Mouse (Mus musculus) left cerebral cortex, adult 18-20 months (tissue): Measurements from ENCODE around the gene Trnp1. TPM values are rescaled to one million over a fixed set of nuclear protein-coding genes. Genes with fewer than 3 reads are reported as not detected.
A peak's percentile ranks its signal among the peaks of the same experiment; 100 is the strongest.

ENCODE experiments used
- DNase-seq, 2 experiments: peaks; one replicate each; pipeline ENCODE4 v3.0.0; 2021 to 2022; ENCODE audit warnings: low spot score in 2 of 2, mixed read lengths in 1 of 2
- total RNA-seq, 2 experiments: library from RNA; stranded (reverse); gene quantifications; 2 replicates each; pipeline ENCODE4 v1.2.3; 2021

Trnp1 gene
- total RNA-seq, 2 experiments from 2014 or later: 164 to 182 TPM

- DNase-seq: no peak
Observed at GRCm38 (mm10) chr4:133463184-133463583, 35.2 kb downstream of the Trnp1 start.

GRCm38 (mm10) chr4:133461362-133461761 is 37.0 kb downstream of the Trnp1 start:
- DNase-seq: no peak

- DNase-seq: no peak
Observed at GRCm38 (mm10) chr4:133460796-133461325, 37.5 kb downstream of the Trnp1 start.

GRCm38 (mm10) chr4:133460006-133460405 is 38.3 kb downstream of the Trnp1 start:
- no peak for DNase-seq

- DNase-seq: no peak
Observed at GRCm38 (mm10) chr4:133458044-133458443, 40.3 kb downstream of the Trnp1 start.

- no peak for DNase-seq
Observed at GRCm38 (mm10) chr4:133452433-133452832, 45.9 kb downstream of the Trnp1 start.

GRCm38 (mm10) chr4:133451536-133451935 is 46.8 kb downstream of the Trnp1 start:
- DNase-seq: peak; percentile 80 to 93

- DNase-seq: peak; percentile 52 to 55
Observed at GRCm38 (mm10) chr4:133449726-133450125, 48.6 kb downstream of the Trnp1 start.

GRCm38 (mm10) chr4:133448708-133449388 is 49.5 kb downstream of the Trnp1 start:
- no peak for DNase-seq

GRCm38 (mm10) chr4:133447967-133448366 is 50.4 kb downstream of the Trnp1 start:
- no peak for DNase-seq

- DNase-seq: no peak
Observed at GRCm38 (mm10) chr4:133447366-133447765, 51.0 kb downstream of the Trnp1 start.

- DNase-seq: no peak
Observed at GRCm38 (mm10) chr4:133445727-133446126, 52.6 kb downstream of the Trnp1 start.

GRCm38 (mm10) chr4:133443085-133443484 is 55.3 kb downstream of the Trnp1 start:
- DNase-seq: no peak

GRCm38 (mm10) chr4:133442194-133442593 is 56.2 kb downstream of the Trnp1 start:
- no peak for DNase-seq

Other genes starting within 250 kb of the Trnp1 start
- gene Sytl1, start 235.4 kb downstream of the Trnp1 start, total RNA-seq: 1 to 10 TPM; 6.7 to 7.3 TPM
- 10 to 100 TPM; 88.3 to 97.2 TPM for gene Tmem222, start 220.8 kb downstream of the Trnp1 start, total RNA-seq
- gene Wdtc1, start 145.1 kb downstream of the Trnp1 start, total RNA-seq: 10 to 100 TPM; 61.2 to 68.1 TPM
- 10 to 100 TPM; 46.3 to 47.9 TPM for gene Slc9a1, start 128.8 kb downstream of the Trnp1 start, total RNA-seq
- under 1 TPM in 1 of 2 experiments, not detected in 1; 0.14 TPM for gene Tent5b, start 18.4 kb downstream of the Trnp1 start, total RNA-seq
- gene Kdf1, start 20.4 kb upstream of the Trnp1 start, total RNA-seq: under 1 TPM; 0.42 to 0.54 TPM
- 100 to 1,000 TPM; 148 to 156 TPM for gene Nudc, start 47.4 kb upstream of the Trnp1 start, total RNA-seq
- not detected for gene Nr0b2, start 54.8 kb upstream of the Trnp1 start, total RNA-seq
- gene Gpatch3, start 76.2 kb upstream of the Trnp1 start, total RNA-seq: 1 to 10 TPM; 8.3 to 10.0 TPM
- 10 to 100 TPM in 1 of 2 experiments, 1 to 10 TPM in 1; 9.9 to 11.6 TPM for gene Gpn2, start 85.8 kb upstream of the Trnp1 start, total RNA-seq
- 1 to 10 TPM; 1.4 to 2.6 TPM for gene Sfn, start 103.6 kb upstream of the Trnp1 start, total RNA-seq
- gene Zdhhc18, start 151.6 kb upstream of the Trnp1 start, total RNA-seq: 10 to 100 TPM; 35.5 to 39.2 TPM
- 1 to 10 TPM; 7.1 to 9.7 TPM for gene Pigv, start 174.1 kb upstream of the Trnp1 start, total RNA-seq